Mouse (Mus musculus): ENCODE measurements around the gene Ubqln4.

Ubqln4 gene

DNA sequence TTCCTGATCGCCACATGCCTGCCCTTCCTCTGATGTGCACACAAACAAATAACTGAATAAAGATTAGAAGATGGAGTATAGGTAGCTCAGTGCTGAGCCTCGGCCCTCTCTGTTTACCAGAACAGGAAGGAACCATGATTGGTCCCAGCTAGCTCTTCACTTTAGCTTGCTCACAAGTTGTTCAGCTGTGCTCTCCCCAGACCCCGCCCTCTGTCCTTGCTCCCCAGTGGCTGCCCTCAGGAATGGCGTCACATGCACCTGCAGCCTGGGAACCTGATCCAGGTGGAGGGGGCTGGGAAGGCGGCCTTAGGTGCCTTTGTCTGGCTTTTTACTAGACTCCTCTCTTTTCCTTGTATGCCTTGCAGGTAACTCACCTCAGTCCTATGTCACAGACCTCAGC is 61.6 kb downstream of the Ubqln4 start:
- in situ Hi-C loops (cut with MboI; ENCODE audit: low pct_unique_long_range_greater_than_20kb in 1 of 2, low sequenced_read_pairs in 2 of 2, unreplicated experiment in 1 of 2) = no loop called here

DNA sequence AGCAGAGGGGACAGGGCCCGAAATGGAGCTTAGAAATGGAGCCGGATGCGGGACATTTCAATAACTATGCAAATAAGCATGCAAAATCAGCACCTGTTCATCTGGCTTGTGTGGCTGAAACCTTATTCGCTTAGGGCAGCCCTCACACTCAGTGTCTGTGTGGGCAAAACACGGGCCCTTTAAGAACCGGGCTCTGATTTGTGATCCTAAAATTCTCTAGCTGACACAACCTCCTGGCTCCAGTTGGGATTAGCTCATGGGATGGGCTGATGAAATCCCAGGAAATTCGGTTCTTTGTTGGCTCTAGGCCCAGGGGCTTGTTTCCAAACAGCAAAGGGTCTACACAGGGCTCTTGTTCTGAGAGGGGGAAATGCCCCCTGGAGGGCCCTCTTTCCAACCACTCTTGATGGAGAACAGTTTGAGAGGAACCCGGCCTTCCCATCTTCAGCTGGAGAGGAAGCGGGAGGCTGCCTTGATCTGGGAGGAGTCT is 62.4 kb downstream of the Ubqln4 start:
- in situ Hi-C loops (cut with MboI; ENCODE audit: low pct_unique_long_range_greater_than_20kb in 1 of 2, low sequenced_read_pairs in 2 of 2, unreplicated experiment in 1 of 2) = no loop called here

GRCm38 (mm10) chr3:88616951-88617500 is 63.5 kb downstream of the Ubqln4 start:
- in situ Hi-C loops (cut with MboI; ENCODE audit: low pct_unique_long_range_greater_than_20kb in 1 of 2, low sequenced_read_pairs in 2 of 2, unreplicated experiment in 1 of 2) = no loop called here

GRCm38 (mm10) chr3:88618074-88618871 is 64.7 kb downstream of the Ubqln4 start:
- in situ Hi-C loops (cut with MboI; ENCODE audit: low pct_unique_long_range_greater_than_20kb in 1 of 2, low sequenced_read_pairs in 2 of 2, unreplicated experiment in 1 of 2) = no loop called here
